Mouse (Mus musculus) monocyte, adult 5-6 weeks (primary cell): Measurements from ENCODE around the gene Pi4ka. TPM values are rescaled to one million over a fixed set of nuclear protein-coding genes. Genes with fewer than 3 reads are reported as not detected.

Experiments used
- ATAC-seq: fragments of 153-309, 156-312 bp; replicated peaks from 2 replicates; pipeline ENCODE4 v1.8.0; 2017; ENCODE audit warnings: mild to moderate bottlenecking; ENCODE audit not compliant: low TSS enrichment, insufficient number of reproducible peaks, severe bottlenecking, poor library complexity, low FRiP score
- total RNA-seq: library from RNA; stranded (forward); fragments of 200-1000, 200-491, 200-594 nt; gene quantifications from 3 replicates; pipeline ENCODE4 v1.2.3, GENCODE M21; 2017

The Pi4ka gene
- total RNA-seq, 1 experiment from 2014 or later, result 37.0 TPM

DNA sequence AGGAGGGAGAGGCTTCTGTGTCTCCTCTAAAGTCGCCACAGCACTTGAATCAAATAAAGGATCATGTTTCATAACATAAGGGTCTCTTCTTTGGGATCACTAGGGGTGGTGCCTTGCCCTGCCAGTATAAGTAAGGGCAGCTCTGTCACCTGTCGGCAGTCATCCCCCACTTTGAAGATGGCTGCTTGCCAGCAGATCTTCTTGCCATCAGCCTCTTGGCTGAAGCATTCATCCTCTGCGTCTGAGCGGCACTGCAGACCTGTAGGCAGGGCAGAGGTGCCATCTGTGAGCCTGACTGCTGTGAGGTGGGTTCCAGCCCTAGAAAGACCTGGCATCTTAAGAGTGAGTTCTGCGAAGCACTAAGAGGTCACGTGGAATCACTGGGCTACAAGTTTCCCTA lies 123.0 kb downstream of the Pi4ka start:
- ATAC-seq, result no peak

DNA sequence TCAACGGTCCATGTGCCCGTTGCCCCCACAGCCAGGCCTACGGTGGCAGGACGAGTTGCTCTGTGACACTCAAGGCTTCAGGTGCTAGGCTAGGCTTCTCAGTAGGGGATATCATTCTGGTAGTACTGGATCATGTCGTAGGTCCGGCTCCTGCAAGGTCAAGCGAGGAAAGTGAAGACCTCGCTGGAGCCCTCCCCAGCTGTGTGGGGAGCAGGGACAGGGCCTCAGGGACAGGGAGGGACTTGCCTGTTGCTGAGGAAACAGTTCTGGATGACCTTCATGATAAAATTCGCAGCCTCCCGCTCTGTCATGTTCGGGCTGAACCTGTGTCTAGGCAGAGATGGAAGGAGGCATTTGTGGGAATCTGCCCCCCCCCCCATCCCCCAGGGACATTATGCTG lies 125.6 kb downstream of the Pi4ka start:
- no peak for ATAC-seq

DNA sequence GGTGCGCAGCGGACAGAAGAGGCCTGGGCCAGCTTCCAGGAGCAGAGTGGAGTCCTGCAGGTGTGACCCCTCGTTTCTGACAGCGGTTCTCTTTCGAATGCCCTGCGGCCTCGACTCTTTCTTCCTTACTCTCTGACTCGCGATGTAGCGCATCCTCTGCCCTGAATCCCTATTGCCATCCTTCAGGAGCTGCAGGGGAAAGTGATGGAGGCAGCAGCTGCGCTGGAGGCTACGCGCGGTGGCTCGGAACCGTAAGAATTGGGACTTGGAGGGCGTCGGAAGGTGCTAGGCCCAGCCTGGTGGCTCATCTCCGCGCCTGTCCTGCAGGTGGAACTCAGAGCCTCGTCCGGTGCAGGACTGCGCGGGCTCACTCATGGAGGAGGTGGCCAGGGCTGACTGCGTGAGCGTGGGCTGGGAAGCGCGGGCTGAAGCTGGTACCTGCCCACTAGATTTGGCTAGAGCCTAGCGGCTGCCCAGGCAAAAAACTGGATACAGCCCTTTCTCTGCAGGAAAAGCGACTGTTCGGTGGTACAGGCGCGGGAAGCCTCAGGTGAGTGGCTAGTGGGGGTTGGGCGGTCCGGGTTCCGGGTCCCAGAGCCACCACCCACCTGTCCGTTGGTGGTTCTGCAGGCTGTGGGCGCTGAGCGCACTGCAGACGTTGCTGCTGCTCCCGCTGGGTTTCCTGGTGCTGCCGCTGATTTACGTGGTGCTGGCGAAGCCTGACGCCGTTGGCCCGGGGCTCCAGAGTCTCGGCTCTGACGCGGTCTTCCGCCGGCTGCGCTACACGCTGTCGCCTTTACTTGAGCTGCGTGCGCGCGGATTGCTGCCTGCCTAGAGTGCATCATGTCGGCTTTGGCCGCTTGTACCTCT lies 128.5 kb downstream of the Pi4ka start:
- no peak for ATAC-seq

DNA sequence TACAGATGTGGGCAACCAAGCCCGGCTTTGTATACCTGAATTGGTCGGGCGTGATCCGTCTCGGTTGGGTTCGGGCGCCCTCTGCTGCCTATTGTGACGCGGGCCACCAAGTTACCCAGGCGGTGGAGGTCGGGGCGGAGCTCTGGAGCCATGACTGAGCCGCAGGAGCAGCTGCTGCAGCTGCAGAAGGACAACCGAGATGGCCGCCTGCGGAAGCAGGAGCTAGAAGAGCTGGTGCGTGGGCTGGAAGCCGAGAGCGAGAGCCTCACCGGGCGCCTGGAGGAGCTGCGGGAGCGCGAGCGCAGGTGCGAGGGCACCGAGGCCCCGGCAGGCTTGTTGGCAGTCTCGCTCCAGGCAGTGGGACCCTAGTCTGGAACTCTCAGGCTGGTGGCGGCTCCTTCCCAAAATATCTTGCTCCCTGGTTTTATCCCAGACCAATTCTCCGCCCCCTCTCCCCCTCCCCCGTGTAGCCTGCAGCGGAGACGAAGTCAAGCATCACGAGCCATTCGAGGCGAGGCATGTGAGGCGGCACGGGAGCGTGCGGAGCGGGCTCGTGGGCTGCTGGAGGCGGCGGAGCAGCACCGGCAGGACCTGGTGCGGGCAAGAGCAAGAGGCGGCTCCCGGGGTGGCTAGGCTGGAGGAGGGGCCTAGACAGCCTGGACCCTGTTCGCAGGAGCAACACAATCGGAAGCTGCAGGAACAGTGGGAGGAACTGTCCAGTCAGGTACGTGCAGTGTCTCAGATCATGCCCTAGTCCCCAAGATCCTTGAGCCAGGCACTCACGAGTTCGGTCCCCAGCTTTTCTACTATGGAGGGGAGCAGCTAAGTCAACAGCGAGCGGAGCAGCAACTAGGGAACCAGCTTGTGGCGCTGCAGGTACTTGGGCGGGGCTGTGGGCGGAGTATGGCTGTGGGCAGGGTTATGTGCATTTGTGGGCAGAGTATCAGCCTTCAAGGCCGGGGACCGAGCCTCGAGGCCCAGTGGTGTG lies 129.7 kb downstream of the Pi4ka start:
- ATAC-seq, result peak; percentile 92

DNA sequence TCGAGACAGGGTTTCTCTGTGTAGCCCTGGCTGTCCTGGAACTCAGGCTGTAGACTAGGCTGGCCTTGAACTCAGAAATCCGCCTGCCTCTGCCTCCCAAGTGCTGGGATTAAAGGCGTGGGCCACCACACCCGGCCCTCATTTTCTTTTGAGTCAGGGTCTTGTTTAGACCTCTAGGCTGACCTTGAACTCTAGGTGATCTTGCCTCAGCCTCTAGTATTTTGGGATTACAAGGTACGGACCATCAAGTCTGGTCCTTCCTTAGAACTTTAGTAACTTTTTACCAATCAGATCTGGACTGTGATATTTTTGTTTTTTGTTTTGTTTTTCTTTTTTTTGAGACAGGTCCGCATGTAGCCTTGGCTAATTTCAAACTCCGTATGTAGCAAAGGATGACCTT lies 130.4 kb downstream of the Pi4ka start, which contains the start of gene Tmem191c:
Tmem191c (plus strand) TSS at position 357 of the 400 bp plus-strand sequence.
- no peak for ATAC-seq

DNA sequence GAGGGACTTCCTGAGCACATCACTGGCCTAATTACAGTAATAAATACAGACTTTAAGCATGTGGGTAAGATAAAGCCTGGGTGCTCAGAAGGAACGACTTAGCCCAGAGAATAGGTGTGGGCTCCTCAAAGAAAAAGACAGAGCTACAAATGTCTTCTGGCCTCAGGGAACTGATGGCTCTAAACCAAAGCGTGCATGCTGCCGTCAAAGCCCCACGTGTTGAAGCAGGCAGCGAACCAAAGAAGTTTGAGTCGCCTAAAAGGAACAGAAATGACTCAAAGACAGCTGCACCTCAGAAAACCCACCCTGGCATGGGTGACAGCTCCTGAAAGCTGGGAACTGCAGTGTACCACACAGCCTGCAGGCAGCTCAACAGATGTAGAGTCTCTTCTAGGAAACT lies 134.3 kb downstream of the Pi4ka start:
- ATAC-seq, result no peak

DNA sequence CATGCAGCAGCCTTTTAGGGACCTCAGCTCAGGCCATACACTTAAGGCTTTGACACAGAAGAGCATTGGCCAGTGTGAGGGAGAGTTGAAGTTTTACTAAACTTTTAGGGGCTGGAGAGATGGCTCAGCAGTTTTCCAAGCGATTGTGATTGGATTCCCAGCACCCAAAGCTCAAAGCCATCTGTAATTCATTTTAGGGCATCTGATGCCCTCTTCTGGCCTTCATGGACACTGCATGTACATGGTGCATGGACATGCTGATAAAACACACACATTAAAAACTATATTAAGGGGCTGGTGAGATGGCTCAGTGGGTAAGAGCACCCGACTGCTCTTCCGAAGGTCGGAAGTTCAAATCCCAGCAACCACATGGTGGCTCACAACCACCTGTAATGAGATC lies 135.0 kb downstream of the Pi4ka start:
- ATAC-seq, result no peak

DNA sequence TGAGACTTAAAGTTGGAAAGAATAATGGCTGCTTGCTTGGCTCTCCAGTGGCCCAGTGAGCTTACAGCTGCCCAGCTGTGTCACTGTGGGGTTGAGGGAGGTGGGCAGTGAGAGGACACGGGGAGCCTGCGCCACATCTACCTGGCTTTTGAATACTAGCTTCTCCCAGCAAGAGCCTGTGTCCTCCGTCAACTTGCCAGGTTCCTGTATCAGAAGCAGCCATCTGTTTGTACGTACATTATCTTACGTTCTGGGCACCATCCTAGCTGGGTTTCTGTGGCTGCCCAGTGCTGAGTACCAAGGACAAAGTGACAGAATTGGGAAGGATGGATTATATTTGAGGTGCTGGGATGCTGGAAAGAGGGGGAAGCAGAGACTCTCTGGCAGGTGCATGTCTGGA lies 136.2 kb downstream of the Pi4ka start:
- ATAC-seq, result no peak

DNA sequence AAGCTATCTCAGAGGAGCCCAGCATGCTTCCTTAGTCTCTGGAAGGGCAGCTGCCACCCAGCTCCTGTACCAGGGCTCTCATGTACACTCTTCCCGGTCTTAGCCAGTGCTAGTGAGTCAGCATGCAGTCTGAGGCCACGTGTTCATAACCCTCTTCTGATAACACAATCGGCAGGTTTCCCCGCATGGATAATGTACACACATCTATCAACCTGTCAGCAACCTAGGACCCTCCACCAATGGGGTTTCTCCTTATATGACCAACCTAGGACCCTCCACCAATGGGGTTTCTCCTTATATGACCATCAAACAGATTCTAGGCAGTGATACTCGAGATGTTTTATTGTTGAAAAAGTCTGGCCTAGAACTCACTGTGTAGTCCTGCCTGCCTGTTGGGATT lies 138.2 kb downstream of the Pi4ka start:
- no peak for ATAC-seq

DNA sequence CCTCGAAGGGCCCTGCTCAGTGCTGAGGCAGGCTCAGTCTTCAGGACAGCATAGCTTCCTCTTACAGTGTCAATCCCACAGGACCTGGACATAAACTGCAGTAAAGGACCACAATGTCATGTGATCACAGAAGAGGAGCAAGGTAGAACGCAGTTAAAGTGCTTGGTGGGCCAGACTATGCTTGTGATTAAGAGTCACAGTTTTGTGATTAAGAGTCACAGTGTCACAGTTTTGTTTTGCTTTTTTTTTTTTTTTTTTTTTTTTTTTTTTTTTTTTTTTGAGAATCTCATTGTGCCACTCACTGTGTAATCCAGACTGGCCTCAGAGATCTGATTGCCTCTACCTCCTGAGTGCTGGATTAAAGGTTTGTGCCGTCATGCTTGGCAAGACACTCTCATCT lies 140.0 kb downstream of the Pi4ka start:
- ATAC-seq, result no peak

DNA sequence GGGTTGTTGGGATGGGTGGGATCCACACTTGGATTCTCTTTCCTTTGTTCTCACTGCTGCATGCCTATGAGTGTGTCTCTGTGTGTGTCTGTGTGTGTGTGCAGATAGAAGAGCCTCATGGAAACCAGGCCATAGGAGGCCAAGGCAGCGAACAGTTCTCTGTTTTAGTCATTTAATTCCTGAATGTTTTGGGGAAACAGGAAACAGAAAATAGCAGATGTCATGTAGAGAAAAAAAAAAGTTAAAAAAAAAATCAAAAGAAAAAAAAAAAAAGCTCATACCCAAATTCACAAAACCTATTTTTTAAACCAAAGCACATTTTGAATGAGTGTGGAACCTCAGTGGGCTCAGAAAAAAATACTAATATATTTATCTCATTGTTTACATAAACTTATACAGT lies 144.8 kb downstream of the Pi4ka start:
- no peak for ATAC-seq

DNA sequence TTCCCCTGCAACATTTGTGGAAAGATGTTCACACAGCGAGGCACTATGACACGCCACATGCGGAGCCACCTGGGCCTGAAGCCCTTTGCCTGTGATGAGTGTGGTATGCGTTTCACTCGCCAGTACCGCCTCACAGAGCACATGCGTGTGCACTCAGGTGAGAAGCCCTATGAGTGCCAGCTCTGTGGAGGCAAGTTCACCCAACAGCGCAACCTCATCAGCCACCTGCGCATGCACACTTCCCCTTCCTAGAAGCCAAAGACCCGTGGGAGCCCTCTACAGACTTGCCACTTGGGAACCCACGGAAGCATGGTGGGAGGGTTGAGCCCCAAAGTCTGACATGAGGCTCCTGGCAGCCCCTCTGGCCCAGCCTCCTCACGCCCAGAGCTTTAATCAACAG lies 147.2 kb downstream of the Pi4ka start:
- ATAC-seq, result no peak

DNA sequence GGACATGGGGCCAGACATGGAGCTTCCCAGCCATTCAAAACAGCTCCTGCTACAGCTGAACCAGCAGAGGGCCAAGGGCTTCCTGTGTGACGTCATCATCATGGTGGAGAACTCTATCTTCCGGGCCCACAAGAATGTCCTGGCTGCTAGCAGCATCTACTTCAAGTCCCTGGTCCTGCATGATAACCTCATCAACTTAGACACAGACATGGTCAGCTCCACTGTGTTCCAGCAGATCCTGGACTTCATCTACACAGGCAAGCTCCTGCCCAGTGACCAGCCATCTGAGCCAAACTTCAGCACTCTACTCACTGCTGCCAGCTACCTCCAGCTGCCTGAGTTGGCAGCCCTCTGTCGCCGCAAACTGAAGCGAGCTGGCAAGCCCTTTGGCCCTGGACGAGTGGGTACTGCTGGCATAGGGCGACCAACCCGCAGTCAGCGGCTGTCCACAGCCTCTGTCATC lies 148.7 kb downstream of the Pi4ka start:
- no peak for ATAC-seq

DNA sequence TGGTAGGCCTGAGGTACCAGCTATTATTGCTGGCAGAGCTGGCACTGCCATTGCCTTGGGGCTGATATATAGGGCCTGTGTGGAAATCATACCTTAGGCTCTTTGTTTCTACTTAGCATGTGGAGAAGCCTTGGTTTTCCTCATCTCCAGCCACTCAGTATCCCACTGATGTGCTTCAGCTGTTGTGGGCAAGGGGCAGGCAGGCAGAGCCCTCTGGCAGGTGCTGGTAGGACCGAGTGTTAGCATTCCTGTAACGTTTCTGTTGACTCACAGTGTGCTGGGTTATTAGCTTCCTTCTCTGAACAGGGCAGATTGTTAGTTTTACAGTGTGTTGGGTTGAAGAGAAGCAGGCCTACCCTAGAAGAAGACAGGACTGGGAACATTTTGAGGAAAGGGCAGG lies 150.8 kb downstream of the Pi4ka start:
- no peak for ATAC-seq

DNA sequence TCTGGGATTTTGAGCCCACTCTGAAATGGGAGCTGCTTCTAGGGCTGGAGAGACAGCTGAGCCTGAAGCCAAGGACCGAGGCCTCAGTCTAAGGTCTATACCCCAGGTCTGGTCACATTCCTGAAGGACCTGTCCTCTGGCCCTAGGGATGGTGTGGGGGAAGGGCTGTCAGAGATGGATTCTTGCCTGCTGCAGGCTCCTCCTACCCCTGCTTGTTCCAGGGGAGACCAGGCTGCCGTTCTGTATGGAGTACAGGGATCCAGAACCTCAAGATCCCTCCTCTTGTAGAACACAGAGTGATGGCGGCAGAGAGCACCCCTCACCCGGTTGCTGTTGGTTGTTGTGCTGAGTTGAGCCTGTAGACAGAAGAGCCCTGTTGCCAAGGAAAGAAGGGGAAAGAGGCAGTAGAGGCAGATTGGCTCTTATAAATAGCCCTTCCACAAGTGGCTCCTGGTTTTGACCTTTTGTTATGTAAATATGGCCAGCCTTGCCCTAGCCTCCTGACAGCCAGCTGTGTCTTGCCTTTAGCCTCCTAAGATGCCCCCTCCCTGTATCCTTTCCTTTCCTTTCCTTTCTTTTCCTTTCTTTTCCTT lies 152.0 kb downstream of the Pi4ka start:
- ATAC-seq, result no peak

DNA sequence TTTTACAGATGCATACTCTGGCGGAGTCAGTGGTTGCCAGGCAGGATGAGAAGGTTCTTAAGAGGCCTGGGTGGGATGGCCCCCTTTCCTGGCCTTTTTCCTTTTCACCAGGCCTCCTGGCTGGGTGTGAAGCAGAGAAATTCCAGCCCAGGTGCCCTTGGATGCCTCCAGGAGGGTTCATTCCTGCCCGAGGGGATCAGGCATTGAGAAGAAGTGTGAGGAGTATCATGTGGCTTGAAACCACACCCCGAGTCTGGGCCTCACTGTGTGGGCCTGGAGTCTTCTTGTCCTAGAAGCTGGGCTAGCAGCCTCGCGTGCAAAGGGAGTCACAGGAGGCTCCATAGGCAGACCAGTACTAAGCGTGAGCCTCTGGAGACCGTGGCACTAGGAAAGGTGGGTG lies 153.3 kb downstream of the Pi4ka start:
- ATAC-seq, result no peak

DNA sequence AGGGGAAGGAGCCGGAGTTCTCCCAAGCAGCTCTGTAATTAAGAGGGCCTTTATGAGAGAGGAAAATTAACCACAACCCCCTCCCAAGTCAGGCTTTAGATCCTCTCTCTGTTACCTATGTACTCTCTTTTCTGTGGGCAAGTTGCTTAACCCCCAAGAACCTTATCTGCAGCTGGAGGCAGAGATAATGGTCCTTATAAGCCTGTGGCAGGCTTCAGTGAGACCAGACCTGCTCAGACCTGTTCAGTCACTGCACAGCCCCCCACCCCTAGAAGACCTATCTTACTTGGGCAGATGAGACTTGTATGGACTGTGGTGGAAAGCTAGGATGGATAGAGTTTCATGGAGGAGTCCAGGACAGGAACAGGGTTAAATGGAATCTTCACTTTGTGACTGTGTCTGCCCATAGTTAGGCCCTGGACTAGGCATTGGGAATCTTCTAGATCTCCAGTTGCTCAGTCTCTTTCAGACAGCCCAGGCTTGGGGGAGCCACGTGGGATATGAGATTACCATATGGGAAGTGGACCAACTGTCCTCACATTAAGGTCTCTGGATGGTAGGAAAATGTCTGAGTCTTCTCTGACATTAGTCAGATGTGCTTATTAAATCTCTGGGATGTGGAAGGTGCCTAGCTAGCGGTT lies 153.9 kb downstream of the Pi4ka start:
- ATAC-seq, result no peak

DNA sequence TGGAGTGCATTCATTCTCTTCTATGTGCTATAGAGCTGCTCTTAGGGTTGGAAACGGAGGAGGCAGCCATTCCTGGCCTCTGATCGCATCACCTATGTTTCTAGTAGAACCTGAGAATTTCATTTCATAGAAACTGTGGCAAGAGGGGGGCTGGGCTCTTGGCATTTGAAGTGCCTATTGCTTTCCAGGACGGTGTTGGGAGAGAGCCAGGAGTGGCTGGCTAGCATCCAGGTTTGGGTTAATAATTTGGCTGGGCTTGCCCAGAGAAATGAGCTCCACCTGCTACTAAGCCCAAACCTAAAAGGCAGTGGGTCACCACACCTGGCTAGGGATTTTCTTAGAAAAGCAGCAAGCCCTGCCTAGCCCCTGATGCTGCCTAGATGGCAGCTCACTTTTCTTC lies 154.6 kb downstream of the Pi4ka start:
- ATAC-seq, result no peak

DNA sequence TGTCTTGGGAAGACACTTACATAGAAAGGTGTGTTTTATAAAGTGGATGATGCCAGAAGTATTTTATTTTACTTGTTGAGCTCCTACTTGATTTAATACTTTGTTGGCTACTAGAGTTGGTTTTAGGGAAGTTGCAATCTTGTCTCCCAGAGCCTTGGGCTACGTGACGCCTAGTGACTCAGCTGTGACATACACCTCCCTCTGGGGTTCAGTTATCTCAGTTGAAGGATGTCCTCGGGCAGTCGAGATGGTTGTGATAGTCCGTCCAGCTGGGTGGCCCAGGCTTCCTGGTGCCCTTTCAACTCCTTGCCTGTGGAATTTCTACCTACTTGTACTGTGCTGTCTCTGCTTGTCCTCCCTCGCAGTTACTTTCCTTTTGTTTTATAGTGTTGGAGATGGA lies 157.0 kb downstream of the Pi4ka start:
- peak; percentile 56; the same call in 1 of the 2 replicates for ATAC-seq
